Mouse (Mus musculus): ENCODE results near the gene Gen1. TPM values are rescaled to one million over a fixed set of nuclear protein-coding genes. Genes with fewer than 3 reads are reported as not detected.

Gene Gen1
- polyA plus RNA-seq, 1 experiment from 2014 or later = 5.5 TPM

- no peaks in the 10 kb centered on the region for H3K9me3 ChIP-seq (replicated peaks; ENCODE audit: control insufficient read depth, low read length)
- H3K36me3 ChIP-seq (ENCODE audit: control insufficient read depth, insufficient read depth) = no peaks in the 10 kb centered on the region
- no peaks in the 10 kb centered on the region for H3K27me3 ChIP-seq (ENCODE audit: control insufficient read depth, insufficient read depth, low read length)
- no peak for ATAC-seq (replicated peaks; ENCODE audit: extremely low read depth, insufficient read depth, low FRiP score)
- no peak overlapping the region for H3K27ac ChIP-seq (ENCODE audit: low read length)
- WGBS = 44% methylated on average over 3 of the region's 3 CpGs
- H3K4me2 ChIP-seq (ENCODE audit: low read depth, low read length) = no peak overlapping the region
- no peaks in the 10 kb centered on the region; the same call in none of the 2 replicates for H3K4me1 ChIP-seq (ENCODE audit: control insufficient read depth, insufficient read depth, low read length)
- no peak overlapping the region for H3K9ac ChIP-seq (ENCODE audit: low read length)
- no peak overlapping the region for H3K4me3 ChIP-seq (ENCODE audit: low read length)
Measured at GRCm38 (mm10) chr12:11216454-11216853, 49.1 kb downstream of the Gen1 start.

- H3K36me3 ChIP-seq (ENCODE audit: control insufficient read depth, insufficient read depth) = no peaks in the 10 kb centered on the region
- H3K9ac ChIP-seq (ENCODE audit: low read length) = no peak overlapping the region
- no peak overlapping the region for H3K27ac ChIP-seq (ENCODE audit: low read length)
- no peaks in the 10 kb centered on the region; the same call in 1 of the 2 replicates for H3K4me1 ChIP-seq (ENCODE audit: control insufficient read depth, insufficient read depth, low read length)
- ATAC-seq (replicated peaks; ENCODE audit: extremely low read depth, insufficient read depth, low FRiP score) = no peak
- H3K9me3 ChIP-seq (replicated peaks; ENCODE audit: control insufficient read depth, low read length) = no peaks in the 10 kb centered on the region
- no peak overlapping the region for H3K4me2 ChIP-seq (ENCODE audit: low read depth, low read length)
- H3K4me3 ChIP-seq (ENCODE audit: low read length) = no peak overlapping the region
- WGBS = 82% methylated on average over 2 of the region's 2 CpGs
- H3K27me3 ChIP-seq (ENCODE audit: control insufficient read depth, insufficient read depth, low read length) = no peaks in the 10 kb centered on the region
Measured at GRCm38 (mm10) chr12:11215555-11215954, 50.0 kb downstream of the Gen1 start.

GRCm38 (mm10) chr12:11214776-11215175 is 50.8 kb downstream of the Gen1 start:
- no peaks in the 10 kb centered on the region for H3K9me3 ChIP-seq (replicated peaks; ENCODE audit: control insufficient read depth, low read length)
- H3K4me1 ChIP-seq (ENCODE audit: control insufficient read depth, insufficient read depth, low read length) = no peaks in the 10 kb centered on the region; the same call in 1 of the 2 replicates
- no peak overlapping the region for H3K9ac ChIP-seq (ENCODE audit: low read length)
- H3K27me3 ChIP-seq (ENCODE audit: control insufficient read depth, insufficient read depth, low read length) = no peaks in the 10 kb centered on the region
- no peak overlapping the region for H3K27ac ChIP-seq (ENCODE audit: low read length)
- no peak for ATAC-seq (replicated peaks; ENCODE audit: extremely low read depth, insufficient read depth, low FRiP score)
- H3K4me3 ChIP-seq (ENCODE audit: low read length) = no peak overlapping the region
- no peaks in the 10 kb centered on the region for H3K36me3 ChIP-seq (ENCODE audit: control insufficient read depth, insufficient read depth)
- no peak overlapping the region for H3K4me2 ChIP-seq (ENCODE audit: low read depth, low read length)

- ATAC-seq (replicated peaks; ENCODE audit: extremely low read depth, insufficient read depth, low FRiP score) = no peak
- WGBS = 69% methylated on average over 1 of the region's 1 CpGs
- H3K27ac ChIP-seq (ENCODE audit: low read length) = no peak overlapping the region
Measured at GRCm38 (mm10) chr12:11212881-11213280, 52.7 kb downstream of the Gen1 start.

GRCm38 (mm10) chr12:11210361-11210760 is 55.2 kb downstream of the Gen1 start:
- Histone ChIP-seq H3K27ac (ENCODE audit: low read length) (no peak overlapping the region), H3K36me3 (ENCODE audit: control insufficient read depth, insufficient read depth) (no peaks in the 10 kb centered on the region), H3K4me1 (ENCODE audit: control insufficient read depth, insufficient read depth, low read length) (peaks cover 3% of the 10 kb centered on the region), H3K27me3 (ENCODE audit: control insufficient read depth, insufficient read depth, low read length) (no peaks in the 10 kb centered on the region), H3K4me2 (ENCODE audit: low read depth, low read length) (no peak overlapping the region), H3K4me3 (ENCODE audit: low read length) (no peak overlapping the region), H3K9me3 (replicated peaks; ENCODE audit: control insufficient read depth, low read length) (no peaks in the 10 kb centered on the region), H3K9ac (ENCODE audit: low read length) (no peak overlapping the region)
- no peak for ATAC-seq (replicated peaks; ENCODE audit: extremely low read depth, insufficient read depth, low FRiP score)
- 59% methylated on average over 3 of the region's 3 CpGs for WGBS

More at GRCm38 (mm10) chr12:11212881-11213280, 52.7 kb downstream of the Gen1 start:
- no peaks in the 10 kb centered on the region for H3K9me3 ChIP-seq (replicated peaks; ENCODE audit: control insufficient read depth, low read length)
- H3K4me1 ChIP-seq (ENCODE audit: control insufficient read depth, insufficient read depth, low read length) = peaks cover 3% of the 10 kb centered on the region
- no peak overlapping the region for H3K4me2 ChIP-seq (ENCODE audit: low read depth, low read length)
- H3K9ac ChIP-seq (ENCODE audit: low read length) = no peak overlapping the region
- no peaks in the 10 kb centered on the region for H3K27me3 ChIP-seq (ENCODE audit: control insufficient read depth, insufficient read depth, low read length)
- no peaks in the 10 kb centered on the region for H3K36me3 ChIP-seq (ENCODE audit: control insufficient read depth, insufficient read depth)
- H3K4me3 ChIP-seq (ENCODE audit: low read length) = no peak overlapping the region

- H3K4me3 ChIP-seq (ENCODE audit: low read length) = no peak overlapping the region
- no peaks in the 10 kb centered on the region for H3K27me3 ChIP-seq (ENCODE audit: control insufficient read depth, insufficient read depth, low read length)
- no peak overlapping the region for H3K4me2 ChIP-seq (ENCODE audit: low read depth, low read length)
- H3K9me3 ChIP-seq (replicated peaks; ENCODE audit: control insufficient read depth, low read length) = no peaks in the 10 kb centered on the region
- H3K9ac ChIP-seq (ENCODE audit: low read length) = no peak overlapping the region
- no peak for ATAC-seq (replicated peaks; ENCODE audit: extremely low read depth, insufficient read depth, low FRiP score)
- H3K27ac ChIP-seq (ENCODE audit: low read length) = no peak overlapping the region
- peaks cover 4% of the 10 kb centered on the region for H3K4me1 ChIP-seq (ENCODE audit: control insufficient read depth, insufficient read depth, low read length)
- no peaks in the 10 kb centered on the region for H3K36me3 ChIP-seq (ENCODE audit: control insufficient read depth, insufficient read depth)
- 63% methylated on average over 5 of the region's 5 CpGs for WGBS
Measured at GRCm38 (mm10) chr12:11209636-11210035, 56.0 kb downstream of the Gen1 start.

- Histone ChIP-seq H3K36me3 (ENCODE audit: control insufficient read depth, insufficient read depth) (no peaks in the 10 kb centered on the region), H3K9me3 (replicated peaks; ENCODE audit: control insufficient read depth, low read length) (no peaks in the 10 kb centered on the region), H3K9ac (ENCODE audit: low read length) (no peak within 1 kb of the TSS), H3K4me3 (ENCODE audit: low read length) (no peak within 1 kb of the TSS), H3K27ac (ENCODE audit: low read length) (no peak within 1 kb of the TSS), H3K4me1 (ENCODE audit: control insufficient read depth, insufficient read depth, low read length) (peaks cover 8% of the 10 kb centered on the region), H3K27me3 (ENCODE audit: control insufficient read depth, insufficient read depth, low read length) (no peaks in the 10 kb centered on the region), H3K4me2 (ENCODE audit: low read depth, low read length) (no peak within 1 kb of the TSS)
- 38% methylated on average over 5 of the region's 5 CpGs for WGBS
- ATAC-seq (replicated peaks; ENCODE audit: extremely low read depth, insufficient read depth, low FRiP score) = no peak
Measured at GRCm38 (mm10) chr12:11208872-11209271, 56.7 kb downstream of the Gen1 start, which contains the start of gene Msgn1. Gene Msgn1, minus strand, starts transcription at chr12:11208972.

- H3K4me2 ChIP-seq (ENCODE audit: low read depth, low read length) = no peak overlapping the region
- no peak overlapping the region for H3K27ac ChIP-seq (ENCODE audit: low read length)
- H3K9me3 ChIP-seq (replicated peaks; ENCODE audit: control insufficient read depth, low read length) = no peaks in the 10 kb centered on the region
- H3K9ac ChIP-seq (ENCODE audit: low read length) = no peak overlapping the region
- no peaks in the 10 kb centered on the region for H3K36me3 ChIP-seq (ENCODE audit: control insufficient read depth, insufficient read depth)
- H3K4me3 ChIP-seq (ENCODE audit: low read length) = no peak overlapping the region
- WGBS = 82% methylated on average over 4 of the region's 4 CpGs
- ATAC-seq (replicated peaks; ENCODE audit: extremely low read depth, insufficient read depth, low FRiP score) = no peak
- H3K27me3 ChIP-seq (ENCODE audit: control insufficient read depth, insufficient read depth, low read length) = no peaks in the 10 kb centered on the region
- peaks cover 11% of the 10 kb centered on the region for H3K4me1 ChIP-seq (ENCODE audit: control insufficient read depth, insufficient read depth, low read length)
Measured at GRCm38 (mm10) chr12:11206321-11206720, 59.3 kb downstream of the Gen1 start.

GRCm38 (mm10) chr12:11203694-11204665 is 61.6 kb downstream of the Gen1 start:
- H3K9ac ChIP-seq (ENCODE audit: low read length) = peak overlapping the region; percentile 39

More at GRCm38 (mm10) chr12:11203694-11204665, 61.6 kb downstream of the Gen1 start:
- Histone ChIP-seq H3K27me3 (ENCODE audit: control insufficient read depth, insufficient read depth, low read length) (no peaks in the 10 kb centered on the region), H3K27ac (ENCODE audit: low read length) (peak overlapping the region; percentile 92), H3K36me3 (ENCODE audit: control insufficient read depth, insufficient read depth) (no peaks in the 10 kb centered on the region), H3K4me2 (ENCODE audit: low read depth, low read length) (peak overlapping the region; percentile 62), H3K9me3 (replicated peaks; ENCODE audit: control insufficient read depth, low read length) (no peaks in the 10 kb centered on the region), H3K4me3 (ENCODE audit: low read length) (peak overlapping the region; percentile 20), H3K4me1 (ENCODE audit: control insufficient read depth, insufficient read depth, low read length) (peaks cover 11% of the 10 kb centered on the region)
- WGBS = 31% methylated on average over 18 of the region's 18 CpGs
- peak; percentile 95 for ATAC-seq (replicated peaks; ENCODE audit: extremely low read depth, insufficient read depth, low FRiP score)

Measured in heart, embryonic 16.5 days (tissue).